Mouse (Mus musculus) heart, postnatal 0 days (tissue): ENCODE measurements around the gene Kif1b.

Source experiments
- CTCF ChIP-seq: IDR thresholded peaks from 2 replicates; pipeline ENCODE4 v1.5.1; 2016; ENCODE audit warnings: antibody characterized with exemption, control low read depth, low read depth
- EP300 ChIP-seq: IDR thresholded peaks from 2 replicates; pipeline ENCODE4 v1.6.1; 2016; ENCODE audit warnings: antibody characterized with exemption, low read depth

DNA sequence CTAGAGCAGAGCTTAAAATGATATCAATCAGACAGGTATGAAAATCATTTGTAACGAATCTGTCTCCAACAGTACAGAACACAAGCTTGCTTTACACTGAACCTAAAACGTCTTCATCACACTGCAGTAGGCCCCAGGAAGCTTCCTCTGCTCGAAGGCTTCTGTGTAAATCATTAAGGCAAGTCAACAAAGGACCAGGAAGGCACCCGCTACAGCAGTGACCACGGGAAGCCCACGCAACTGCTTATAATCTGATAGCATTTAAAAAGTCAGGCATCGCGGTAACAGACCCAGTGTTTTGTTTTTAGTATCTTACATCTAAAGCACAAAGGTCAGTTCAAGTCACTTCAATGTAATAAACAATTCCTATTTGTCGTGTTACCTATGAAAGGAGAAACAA lies 73.6 kb downstream of the Kif1b start:
- TF ChIP-seq CTCF (no peak), EP300 (peak; percentile 34; the same call in 1 of the 2 replicates)
